Mouse (Mus musculus): ENCODE results near the gene Acot3.

DNA sequence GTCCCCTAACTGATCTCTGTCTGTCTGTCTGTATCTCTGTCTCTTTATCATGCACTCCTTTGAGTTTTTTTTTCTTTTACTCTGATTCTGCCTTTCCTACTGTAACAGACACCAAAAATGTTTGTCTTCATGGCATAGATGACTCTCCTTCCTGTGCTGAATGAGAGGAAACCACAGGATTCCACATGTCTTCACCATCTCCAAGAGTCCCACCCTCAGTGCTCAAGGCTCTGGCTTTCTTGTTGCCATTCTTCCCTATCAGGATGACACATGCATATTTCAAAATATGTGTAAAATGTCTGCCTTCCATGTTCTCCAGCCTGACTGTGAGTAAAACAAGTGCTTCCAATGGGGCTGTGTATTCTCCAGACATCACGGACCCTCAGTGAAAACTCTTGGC lies 5.0 kb upstream of the Acot3 start:
- TF ChIP-seq CTCF (conservative IDR thresholded peaks at IDR 0.05; ENCODE audit: low read length) (no peak), NANOG (IDR thresholded peaks at IDR 0.05; ENCODE audit: borderline replicate concordance, low read length) (no peak)
